Mouse (Mus musculus) adrenal gland, postnatal 14 days (tissue): ENCODE measurements around the gene Entpd7. TPM values are rescaled to one million over a fixed set of nuclear protein-coding genes. Genes with fewer than 3 reads are reported as not detected.

ENCODE experiments used
- DNase-seq: peaks from one replicate; pipeline ENCODE4 v3.0.0; 2021; ENCODE audit warnings: mixed read lengths
- total RNA-seq: library from RNA; stranded (reverse); gene quantifications from 2 replicates; pipeline ENCODE4 v1.2.3, GENCODE M21; 2021

The Entpd7 gene
- total RNA-seq, 1 experiment from 2014 or later = 16.3 TPM

GRCm38 (mm10) chr19:43770584-43770983 lies 81.1 kb downstream of the Entpd7 start:
- no peak for DNase-seq

GRCm38 (mm10) chr19:43771499-43771969 lies 82.1 kb downstream of the Entpd7 start:
- DNase-seq = no peak

GRCm38 (mm10) chr19:43772311-43772710 lies 82.8 kb downstream of the Entpd7 start:
- no peak for DNase-seq

DNA sequence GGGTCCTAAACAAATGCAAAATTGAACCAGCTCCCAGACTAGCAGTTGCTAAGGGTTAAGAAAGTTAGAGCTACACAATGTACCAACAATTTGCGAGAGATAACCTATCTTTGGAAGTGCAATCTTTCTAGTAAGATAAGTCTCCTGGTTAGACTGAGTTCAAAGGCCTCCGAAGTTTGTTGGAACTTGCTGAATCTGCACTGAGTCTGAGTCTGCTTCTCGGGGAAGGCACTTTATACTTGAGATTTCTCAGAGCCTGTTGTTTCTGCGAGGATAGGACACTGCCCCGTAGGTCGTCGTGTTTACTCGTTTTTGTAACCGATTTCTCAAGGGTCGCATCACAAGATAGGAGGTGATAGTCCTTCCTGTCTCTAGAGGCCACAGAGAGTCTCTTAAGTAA lies 86.0 kb downstream of the Entpd7 start:
- no peak for DNase-seq

GRCm38 (mm10) chr19:43776561-43776960 lies 87.1 kb downstream of the Entpd7 start:
- no peak for DNase-seq

DNA sequence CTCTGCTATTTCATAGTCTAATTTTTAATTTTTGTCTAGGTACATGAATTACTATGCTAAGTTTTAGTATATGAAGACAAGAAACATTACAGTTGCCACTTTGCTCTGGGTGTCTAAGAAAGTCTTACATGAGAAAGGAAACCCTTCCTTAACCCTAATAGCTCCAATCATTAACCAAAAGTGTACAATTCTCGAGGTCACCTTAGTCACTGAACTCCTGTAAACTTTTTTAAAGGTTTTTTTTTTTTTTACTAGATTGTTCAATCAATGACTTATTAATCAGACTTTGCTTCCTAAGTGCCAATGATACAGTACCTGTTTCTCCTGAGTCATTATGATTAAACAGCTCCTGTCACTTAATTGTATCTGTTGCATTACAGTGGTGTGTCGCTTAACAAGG lies 87.8 kb downstream of the Entpd7 start:
- no peak for DNase-seq

- no peak for DNase-seq
Observed at GRCm38 (mm10) chr19:43780391-43780790, 90.9 kb downstream of the Entpd7 start.

GRCm38 (mm10) chr19:43781980-43782379 lies 92.5 kb downstream of the Entpd7 start, which contains the start of gene Abcc2:
Abcc2 (plus strand) TSS chr19:43782192.
- DNase-seq = no peak

Other genes starting within 250 kb of the Entpd7 start
- gene Cnnm1, start 249.2 kb upstream of the Entpd7 start, total RNA-seq = 0.41 and 0.48 TPM in 2 replicates
- 184 and 213 TPM in 2 replicates for gene Got1, start 165.1 kb upstream of the Entpd7 start, total RNA-seq
- not detected in 2 replicates for gene Nkx2-3, start 77.3 kb upstream of the Entpd7 start, total RNA-seq
- gene Slc25a28, start 14.8 kb upstream of the Entpd7 start, total RNA-seq = 58.0 and 62.1 TPM in 2 replicates
- 14.9 and 18.0 TPM in 2 replicates for gene Cutc, start 63.3 kb downstream of the Entpd7 start, total RNA-seq
- gene Cox15, start 63.3 kb downstream of the Entpd7 start, total RNA-seq = 31.8 and 32.4 TPM in 2 replicates
- 1.8 and 17.0 TPM in 2 replicates for gene Abcc2, start 92.5 kb downstream of the Entpd7 start, total RNA-seq